Mouse (Mus musculus) liver, embryonic 15.5 days (tissue): ENCODE data around the gene Cpeb4. TPM values are rescaled to one million over a fixed set of nuclear protein-coding genes. Genes with fewer than 3 reads are reported as not detected.

Source experiments
- ATAC-seq: fragments of 200-750 bp; cut with Nextera tagmentation; 2 replicates; pipeline ENCODE4 v1.8.0; 2017; ENCODE audit warnings: moderate number of reproducible peaks, mild to moderate bottlenecking, moderate library complexity; ENCODE audit not compliant: insufficient read depth
- H3K27ac ChIP-seq: fragments of 300-500 bp; sonication (generic); replicated peaks from 2 replicates; pipeline ENCODE4 v1.5.1; 2015; ENCODE audit warnings: mild to moderate bottlenecking, inconsistent platforms
- H3K27me3 ChIP-seq: fragments of 300-500 bp; sonication (generic); 2 replicates; pipeline ENCODE4 v1.6.1; 2015; ENCODE audit warnings: mild to moderate bottlenecking, inconsistent platforms
- H3K36me3 ChIP-seq: fragments of 300-500 bp; sonication (generic); replicated peaks from 2 replicates; pipeline ENCODE4 v1.6.1; 2015; ENCODE audit warnings: moderate library complexity, mild to moderate bottlenecking, inconsistent platforms
- H3K4me1 ChIP-seq: fragments of 300-500 bp; sonication (generic); replicated peaks from 2 replicates; pipeline ENCODE4 v1.6.1; 2015; ENCODE audit warnings: inconsistent platforms
- H3K4me2 ChIP-seq: fragments of 300-500 bp; sonication (generic); 2 replicates; pipeline ENCODE4 v1.6.1; 2015; ENCODE audit warnings: moderate library complexity, mild to moderate bottlenecking, inconsistent platforms
- H3K4me3 ChIP-seq: fragments of 300-500 bp; sonication (generic); replicated peaks from 2 replicates; pipeline ENCODE4 v1.5.1; 2015; ENCODE audit warnings: mild to moderate bottlenecking, inconsistent platforms
- H3K9ac ChIP-seq: fragments of 300-500 bp; sonication (generic); 2 replicates; pipeline ENCODE4 v1.6.1; 2015; ENCODE audit warnings: moderate library complexity, mild to moderate bottlenecking, inconsistent platforms
- H3K9me3 ChIP-seq: fragments of 300-500 bp; sonication (generic); replicated peaks from 2 replicates; pipeline ENCODE4 v1.6.1; 2016; ENCODE audit warnings: inconsistent platforms
- WGBS: fragments of 180-500 bp; shearing (Covaris S2); methylation state at CpG from one replicate; pipeline ENCODE4 v1.1.7; 2015; ENCODE audit warnings: mixed read lengths; ENCODE audit not compliant: insufficient replicate concordance; 5-methylcytosine and 5-hydroxymethylcytosine counted together
- polyA plus RNA-seq: library from polyadenylated mRNA; unstranded; fragments of >200 nt; fragmentation: Nextera tagmentation; extraction: Ambion mirVana; gene quantifications from 2 replicates; pipeline ENCODE4 v1.2.1, GENCODE M21; 2015

The Cpeb4 gene
- polyA plus RNA-seq, 1 experiment from 2014 or later = 19.0 TPM

DNA sequence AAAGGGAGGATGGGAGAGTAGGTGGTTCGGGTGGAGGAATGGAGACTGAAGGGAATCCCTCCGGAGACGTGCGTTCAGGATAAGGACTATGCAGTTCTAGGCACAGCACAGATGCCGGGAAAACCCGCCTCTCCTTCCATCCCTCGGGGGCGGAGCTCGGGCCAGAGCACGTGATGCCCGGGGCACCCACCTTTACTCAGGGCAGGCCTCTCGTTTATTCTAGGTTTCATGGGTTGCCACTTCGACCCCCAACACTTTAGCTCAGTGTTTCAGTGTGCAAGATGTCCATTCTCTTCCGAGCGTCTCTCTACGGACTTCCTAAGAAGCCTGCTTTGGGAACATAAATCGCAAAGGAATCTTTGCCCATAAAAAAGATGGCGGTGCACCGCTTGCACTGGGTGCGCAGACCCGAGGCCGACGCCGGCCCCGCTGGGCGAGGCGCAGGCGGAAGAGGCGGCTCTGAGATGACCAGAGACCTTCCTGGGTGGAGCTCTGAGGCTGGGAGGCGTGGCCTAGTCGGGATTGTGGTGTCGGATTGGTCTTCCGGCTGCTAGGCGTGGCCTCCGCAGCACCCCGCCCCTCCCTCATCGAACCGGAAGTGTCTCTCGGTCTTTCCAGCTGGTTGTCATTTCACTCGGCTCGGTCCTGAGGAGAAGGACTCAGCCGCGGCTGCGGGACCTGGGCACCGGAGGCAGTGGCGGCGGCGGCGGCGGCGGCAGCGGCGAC lies 1.6 kb upstream of the Cpeb4 start:
- Histone ChIP-seq H3K9ac (peak overlapping the region; percentile 97), H3K9me3 (no peaks in the 10 kb centered on the region), H3K36me3 (peaks cover 24% of the 10 kb centered on the region), H3K27me3 (no peaks in the 10 kb centered on the region), H3K4me3 (peak overlapping the region; percentile 97), H3K27ac (peak overlapping the region; percentile 94), H3K4me2 (peak overlapping the region; percentile 87), H3K4me1 (peaks cover 50% of the 10 kb centered on the region)
- peak; percentile 98 for ATAC-seq
- WGBS = under 1% methylated on average over 53 of the region's 53 CpGs

GRCm38 (mm10) chr11:31871135-31871541 lies 873 bp upstream of the Cpeb4 start:
- Histone ChIP-seq H3K9ac (peak overlapping the region; percentile 97), H3K4me1 (peaks cover 45% of the 10 kb centered on the region), H3K27ac (peak overlapping the region; percentile 94), H3K36me3 (peaks cover 25% of the 10 kb centered on the region), H3K9me3 (no peaks in the 10 kb centered on the region), H3K27me3 (no peaks in the 10 kb centered on the region), H3K4me2 (peak overlapping the region; percentile 62), H3K4me3 (peak overlapping the region; percentile 97)
- WGBS = under 1% methylated on average over 21 of the region's 21 CpGs
- ATAC-seq = no peak

GRCm38 (mm10) chr11:31872546-31873261 lies 693 bp downstream of the Cpeb4 start:
- 49% methylated on average over 15 of the region's 15 CpGs for WGBS
- Histone ChIP-seq H3K27me3 (no peaks in the 10 kb centered on the region), H3K27ac (peak overlapping the region; percentile 89), H3K4me2 (peak overlapping the region; percentile 66), H3K36me3 (peaks cover 36% of the 10 kb centered on the region), H3K9me3 (no peaks in the 10 kb centered on the region), H3K4me3 (peak overlapping the region; percentile 97), H3K4me1 (peaks cover 42% of the 10 kb centered on the region), H3K9ac (peak overlapping the region; percentile 82)
- ATAC-seq = no peak

GRCm38 (mm10) chr11:31874071-31874470 lies 2.1 kb downstream of the Cpeb4 start:
- peak overlapping the region; percentile 61 for H3K9ac ChIP-seq
- H3K4me3 ChIP-seq = peak overlapping the region; percentile 97
- H3K4me1 ChIP-seq = peaks cover 38% of the 10 kb centered on the region
- 42% methylated on average over 2 of the region's 2 CpGs for WGBS
- no peak for ATAC-seq
- no peaks in the 10 kb centered on the region for H3K9me3 ChIP-seq
- H3K4me2 ChIP-seq = peak overlapping the region; percentile 66
- peaks cover 44% of the 10 kb centered on the region for H3K36me3 ChIP-seq
- peak overlapping the region; percentile 69 for H3K27ac ChIP-seq
- H3K27me3 ChIP-seq = no peaks in the 10 kb centered on the region

DNA sequence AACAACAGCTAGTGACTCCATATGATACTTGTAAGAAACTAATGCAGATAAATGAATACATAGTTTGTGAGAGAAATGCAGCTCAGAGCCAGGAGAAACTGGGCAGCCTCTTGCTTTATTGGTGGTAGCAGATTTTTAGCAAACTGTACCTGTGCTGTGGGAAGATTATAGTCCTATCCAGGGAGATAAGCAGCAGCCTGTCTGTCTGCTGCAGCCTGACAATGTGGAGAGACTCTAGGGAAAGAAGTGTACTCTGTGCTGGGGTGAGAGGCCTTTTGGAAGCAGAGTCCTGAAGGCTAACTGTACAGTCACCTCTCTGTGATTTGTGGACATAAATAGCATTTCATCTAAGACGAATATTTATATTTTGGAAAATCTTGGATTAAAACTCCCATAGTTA lies 11.7 kb downstream of the Cpeb4 start:
- Histone ChIP-seq H3K36me3 (peaks cover 75% of the 10 kb centered on the region), H3K9ac (no peak overlapping the region), H3K4me3 (no peak overlapping the region), H3K9me3 (no peaks in the 10 kb centered on the region), H3K27ac (no peak overlapping the region), H3K4me1 (peaks cover 64% of the 10 kb centered on the region), H3K4me2 (peak overlapping the region; percentile 1; the same call in 1 of the 2 replicates), H3K27me3 (no peaks in the 10 kb centered on the region)
- peak; percentile 73 for ATAC-seq
- WGBS = 54% methylated on average over 1 of the region's 1 CpGs

GRCm38 (mm10) chr11:31885765-31886164 lies 13.8 kb downstream of the Cpeb4 start:
- 0 out of 2 replicates have a peak overlapping the region, but pooled peaks have one; percentile 1 for H3K4me2 ChIP-seq
- ATAC-seq = no peak
- H3K36me3 ChIP-seq = peaks cover 84% of the 10 kb centered on the region
- no peak overlapping the region for H3K9ac ChIP-seq
- H3K27me3 ChIP-seq = no peaks in the 10 kb centered on the region
- no peak overlapping the region for H3K27ac ChIP-seq
- H3K4me1 ChIP-seq = peaks cover 67% of the 10 kb centered on the region
- H3K9me3 ChIP-seq = no peaks in the 10 kb centered on the region
- WGBS = 71% methylated on average over 1 of the region's 1 CpGs
- no peak overlapping the region for H3K4me3 ChIP-seq

- H3K4me3 ChIP-seq = no peak overlapping the region
- no peaks in the 10 kb centered on the region for H3K27me3 ChIP-seq
- 71% methylated on average over 1 of the region's 1 CpGs for WGBS
- no peak overlapping the region for H3K4me2 ChIP-seq
- H3K36me3 ChIP-seq = peaks cover 84% of the 10 kb centered on the region
- no peak overlapping the region for H3K9ac ChIP-seq
- H3K9me3 ChIP-seq = no peaks in the 10 kb centered on the region
- peaks cover 66% of the 10 kb centered on the region for H3K4me1 ChIP-seq
- no peak for ATAC-seq
- H3K27ac ChIP-seq = peak overlapping the region; percentile 10; the same call in 1 of the 2 replicates
Observed at GRCm38 (mm10) chr11:31888229-31888628, 16.2 kb downstream of the Cpeb4 start.

DNA sequence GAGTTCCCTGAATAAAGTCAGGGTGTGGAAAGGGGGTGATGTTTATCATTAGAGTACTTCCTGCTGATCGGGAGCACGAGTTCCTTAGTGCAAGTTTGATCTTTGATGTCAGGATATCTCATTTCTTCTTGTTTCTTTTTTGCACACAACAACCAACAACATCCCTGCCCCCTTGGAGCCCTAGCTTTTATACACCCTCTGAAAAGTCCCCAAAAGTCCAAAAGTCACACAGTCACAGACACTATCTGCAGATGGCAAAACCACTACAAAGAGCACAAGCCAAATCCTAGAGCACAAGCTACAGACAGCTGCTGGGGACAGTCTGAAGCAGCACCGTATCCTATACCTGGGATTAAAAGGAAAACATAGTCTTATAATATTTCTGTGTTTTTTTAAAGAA lies 20.1 kb downstream of the Cpeb4 start:
- no peak overlapping the region for H3K9ac ChIP-seq
- ATAC-seq = no peak
- no peak overlapping the region for H3K4me2 ChIP-seq
- H3K36me3 ChIP-seq = peaks cover 71% of the 10 kb centered on the region
- H3K9me3 ChIP-seq = no peaks in the 10 kb centered on the region
- no peak overlapping the region; the same call in 1 of the 2 replicates for H3K27ac ChIP-seq
- H3K4me1 ChIP-seq = peaks cover 70% of the 10 kb centered on the region
- H3K27me3 ChIP-seq = no peaks in the 10 kb centered on the region
- WGBS = 24% methylated on average over 3 of the region's 3 CpGs
- no peak overlapping the region for H3K4me3 ChIP-seq

DNA sequence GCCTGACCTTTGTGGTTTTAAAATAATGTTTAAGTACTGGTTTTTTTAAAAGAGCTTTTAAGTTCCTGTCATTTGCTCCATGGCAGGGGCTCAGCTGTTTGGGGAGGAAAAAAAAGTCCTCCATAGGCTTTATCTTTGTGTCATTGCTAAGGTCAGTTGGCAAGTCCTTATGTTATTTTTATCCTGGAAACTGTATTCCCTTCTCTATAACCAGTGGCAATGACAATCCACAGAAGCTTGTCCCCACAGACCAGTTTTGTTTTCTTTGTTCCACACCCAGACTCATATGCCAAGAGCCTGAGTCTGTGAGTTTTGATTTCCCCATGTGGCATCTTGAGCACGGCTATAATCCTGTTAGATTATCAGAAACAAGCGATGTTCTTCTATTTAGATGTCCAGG lies 21.6 kb downstream of the Cpeb4 start:
- Histone ChIP-seq H3K4me2 (peak overlapping the region; percentile 19), H3K27ac (peak overlapping the region; percentile 42), H3K4me3 (no peak overlapping the region), H3K9ac (no peak overlapping the region), H3K4me1 (peaks cover 78% of the 10 kb centered on the region), H3K27me3 (no peaks in the 10 kb centered on the region), H3K36me3 (peaks cover 74% of the 10 kb centered on the region), H3K9me3 (no peaks in the 10 kb centered on the region)
- ATAC-seq = no peak
- WGBS = 72% methylated on average over 2 of the region's 2 CpGs

DNA sequence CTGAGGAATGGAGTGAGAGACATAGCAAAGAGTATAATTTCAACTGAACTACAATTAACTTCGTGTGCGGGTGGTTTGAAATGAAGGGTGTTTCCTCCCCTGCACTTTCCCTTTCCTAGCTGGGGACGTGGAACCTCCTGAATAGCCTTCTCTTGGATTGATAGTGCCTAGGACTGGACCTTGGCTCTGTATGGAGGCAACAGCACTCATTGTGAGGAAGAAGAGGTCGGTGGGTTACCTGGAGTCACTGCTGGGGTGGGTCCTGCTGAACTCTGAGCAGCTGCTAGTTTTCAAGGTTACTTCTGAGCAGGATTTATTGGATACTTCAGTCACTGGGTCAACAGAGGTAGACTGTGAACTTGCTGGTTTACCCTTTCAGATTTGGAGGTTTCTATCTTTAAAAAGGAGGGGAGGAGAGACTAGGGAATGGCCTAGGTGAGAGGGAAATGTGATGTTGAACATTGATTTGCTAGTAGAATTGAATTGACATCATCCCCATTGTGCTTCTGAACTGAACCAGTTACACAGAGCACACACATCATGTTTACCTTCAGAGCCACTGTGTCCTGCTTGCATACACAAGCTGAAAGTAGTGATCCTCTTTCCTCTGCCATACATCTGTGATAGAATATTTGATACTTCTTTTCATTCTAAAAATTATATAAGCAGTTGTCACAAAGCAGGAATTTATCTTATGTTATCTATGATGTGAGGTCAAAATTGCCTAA lies 24.2 kb downstream of the Cpeb4 start:
- Histone ChIP-seq H3K27ac (peak overlapping the region; percentile 89), H3K4me1 (peaks cover 84% of the 10 kb centered on the region), H3K4me2 (peak overlapping the region; percentile 63), H3K4me3 (peak overlapping the region; percentile 34), H3K9me3 (no peaks in the 10 kb centered on the region), H3K9ac (peak overlapping the region; percentile 43), H3K36me3 (peaks cover 72% of the 10 kb centered on the region), H3K27me3 (no peaks in the 10 kb centered on the region)
- WGBS = 57% methylated on average over 4 of the region's 4 CpGs
- ATAC-seq = peak; percentile 53

DNA sequence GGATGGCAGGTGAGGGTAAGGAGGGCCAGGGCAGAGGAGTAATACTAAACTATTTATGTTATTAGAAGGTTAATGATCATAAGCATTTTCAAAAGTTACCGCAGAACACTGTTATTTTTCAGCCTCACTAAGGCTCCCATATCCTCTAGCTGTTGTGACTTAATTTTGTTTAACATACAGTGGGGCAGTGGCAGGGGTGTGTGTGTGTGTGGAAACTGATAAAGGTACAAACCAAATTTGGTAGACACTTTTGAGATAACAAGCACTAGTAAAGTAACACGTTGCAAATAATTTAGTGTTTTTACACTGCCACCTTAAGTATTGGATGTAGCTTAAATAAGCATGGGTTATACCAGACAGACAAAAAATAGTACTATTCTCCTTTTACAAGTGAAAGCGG lies 24.9 kb downstream of the Cpeb4 start:
- Histone ChIP-seq H3K36me3 (peaks cover 73% of the 10 kb centered on the region), H3K9ac (peak overlapping the region; percentile 43; the same call in 1 of the 2 replicates), H3K9me3 (no peaks in the 10 kb centered on the region), H3K4me2 (peak overlapping the region; percentile 63), H3K4me3 (peak overlapping the region; percentile 34), H3K27me3 (no peaks in the 10 kb centered on the region), H3K27ac (peak overlapping the region; percentile 89), H3K4me1 (peaks cover 86% of the 10 kb centered on the region)
- ATAC-seq = peak; percentile 91
- WGBS = 26% methylated on average over 3 of the region's 3 CpGs
